Mouse (Mus musculus) liver, embryonic 13.5 days (tissue): ENCODE data around the gene Baiap2l1. TPM values are rescaled to one million over a fixed set of nuclear protein-coding genes. Genes with fewer than 3 reads are reported as not detected.

ENCODE experiments used
- ATAC-seq: fragments of 200-750 bp; cut with Nextera tagmentation; 2 replicates; pipeline ENCODE4 v1.8.0; 2017; ENCODE audit warnings: low read depth, mild to moderate bottlenecking, moderate number of reproducible peaks, moderate library complexity
- DNase-seq: peaks from one replicate; pipeline ENCODE4 v3.0.0; 2022
- H3K27ac ChIP-seq: fragments of 300-500 bp; sonication (generic); 2 replicates; pipeline ENCODE4 v1.5.1; 2015; ENCODE audit warnings: moderate library complexity, mild to moderate bottlenecking, inconsistent platforms
- H3K27me3 ChIP-seq: fragments of 300-500 bp; sonication (generic); 2 replicates; pipeline ENCODE4 v1.6.1; 2015; ENCODE audit warnings: mild to moderate bottlenecking, inconsistent platforms
- H3K36me3 ChIP-seq: fragments of 300-500 bp; sonication (generic); 2 replicates; pipeline ENCODE4 v1.6.1; 2015; ENCODE audit warnings: mild to moderate bottlenecking, inconsistent platforms
- H3K4me1 ChIP-seq: fragments of 300-500 bp; sonication (generic); replicated peaks from 2 replicates; pipeline ENCODE4 v1.6.1; 2015; ENCODE audit warnings: inconsistent platforms
- H3K4me2 ChIP-seq: fragments of 300-500 bp; sonication (generic); 2 replicates; pipeline ENCODE4 v1.6.1; 2015; ENCODE audit warnings: inconsistent platforms, mild to moderate bottlenecking, moderate library complexity
- H3K4me3 ChIP-seq: fragments of 300-500 bp; sonication (generic); replicated peaks from 2 replicates; pipeline ENCODE4 v1.5.1; 2015; ENCODE audit warnings: mild to moderate bottlenecking, inconsistent platforms
- H3K9ac ChIP-seq: fragments of 300-500 bp; sonication (generic); 2 replicates; pipeline ENCODE4 v1.6.1; 2015; ENCODE audit warnings: mild to moderate bottlenecking, inconsistent platforms
- H3K9me3 ChIP-seq: fragments of 300-500 bp; sonication (generic); replicated peaks from 2 replicates; pipeline ENCODE4 v1.6.1; 2016; ENCODE audit warnings: inconsistent platforms
- WGBS: fragments of 180-500 bp; shearing (Covaris S2); methylation state at CpG from one replicate; pipeline ENCODE4 v1.1.7; 2015; ENCODE audit not compliant: insufficient replicate concordance; 5-methylcytosine and 5-hydroxymethylcytosine counted together
- polyA plus RNA-seq: library from polyadenylated mRNA; unstranded; fragments of >200 nt; fragmentation: Nextera tagmentation; extraction: Ambion mirVana; gene quantifications from 2 replicates; pipeline ENCODE4 v1.2.1, GENCODE M21; 2015

The Baiap2l1 gene
- polyA plus RNA-seq, 1 experiment from 2014 or later: 3.7 TPM

DNA sequence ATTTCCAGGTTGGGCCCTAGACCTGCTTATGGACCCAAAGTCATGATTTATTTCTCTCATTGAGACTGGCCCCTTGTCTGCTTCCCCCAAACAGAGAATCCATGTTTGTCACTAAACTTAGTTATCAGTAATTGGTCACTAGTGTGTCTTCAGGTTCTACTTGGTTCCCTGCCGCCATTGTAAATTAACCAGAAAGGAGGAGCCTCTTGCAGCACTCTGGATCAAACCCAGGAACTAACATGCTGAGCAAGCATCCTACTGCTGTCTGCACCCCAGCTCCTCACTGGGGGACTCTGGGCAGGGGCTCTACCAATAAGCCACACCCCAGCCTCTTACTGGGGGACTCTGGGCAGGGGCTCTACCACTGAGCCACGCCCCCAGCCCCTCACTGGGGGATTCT is 112.3 kb downstream of the Baiap2l1 start:
- 39% methylated on average over 2 of the region's 2 CpGs for WGBS
- DNase-seq: no peak
- ATAC-seq: no peak

GRCm38 (mm10) chr5:144243901-144244487 is 113.9 kb downstream of the Baiap2l1 start, which contains the start of gene Bri3:
Gene Bri3, plus strand, starts transcription at chr5:144244437.
- no peak within 1 kb of the TSS for H3K27ac ChIP-seq
- H3K9ac ChIP-seq: no peak within 1 kb of the TSS
- no peaks in the 10 kb centered on the region for H3K36me3 ChIP-seq
- peaks cover 11% of the 10 kb centered on the region for H3K4me1 ChIP-seq
- DNase-seq (no peak), ATAC-seq (no peak)
- H3K4me2 ChIP-seq: no peak within 1 kb of the TSS
- H3K4me3 ChIP-seq: no peak within 1 kb of the TSS
- no peaks in the 10 kb centered on the region for H3K9me3 ChIP-seq
- 72% methylated on average over 7 of the region's 7 CpGs for WGBS
- H3K27me3 ChIP-seq: no peaks in the 10 kb centered on the region

More for the DNA sequence above, 112.3 kb downstream of the Baiap2l1 start:
- Histone ChIP-seq H3K36me3 (no peaks in the 10 kb centered on the region), H3K4me1 (peaks cover 11% of the 10 kb centered on the region), H3K27me3 (no peaks in the 10 kb centered on the region), H3K27ac (no peak overlapping the region), H3K9me3 (peaks cover 7% of the 10 kb centered on the region; the same call in 1 of the 2 replicates), H3K4me3 (no peak overlapping the region), H3K9ac (no peak overlapping the region), H3K4me2 (no peak overlapping the region)

DNA sequence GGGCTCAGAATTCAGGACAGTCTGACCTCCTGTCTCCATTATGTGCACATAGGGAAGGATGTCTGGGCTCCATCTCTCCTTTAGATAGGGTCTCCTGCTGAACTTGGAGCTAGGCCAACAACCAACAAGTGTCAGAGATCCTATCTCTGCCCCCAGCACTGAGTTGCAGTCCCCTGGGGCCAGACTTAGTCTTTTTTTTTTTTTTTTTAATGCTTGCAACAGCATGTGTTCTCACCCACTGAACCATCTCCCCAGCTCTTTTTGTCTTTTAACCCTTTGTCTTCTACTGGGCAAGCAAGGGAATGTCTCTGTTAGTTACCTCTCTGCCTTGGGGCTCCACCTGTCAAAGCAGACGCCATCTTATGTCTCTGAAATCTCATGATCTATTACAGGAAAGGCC is 118.9 kb downstream of the Baiap2l1 start:
- Histone ChIP-seq H3K9ac (no peak overlapping the region), H3K27ac (no peak overlapping the region)

DNA sequence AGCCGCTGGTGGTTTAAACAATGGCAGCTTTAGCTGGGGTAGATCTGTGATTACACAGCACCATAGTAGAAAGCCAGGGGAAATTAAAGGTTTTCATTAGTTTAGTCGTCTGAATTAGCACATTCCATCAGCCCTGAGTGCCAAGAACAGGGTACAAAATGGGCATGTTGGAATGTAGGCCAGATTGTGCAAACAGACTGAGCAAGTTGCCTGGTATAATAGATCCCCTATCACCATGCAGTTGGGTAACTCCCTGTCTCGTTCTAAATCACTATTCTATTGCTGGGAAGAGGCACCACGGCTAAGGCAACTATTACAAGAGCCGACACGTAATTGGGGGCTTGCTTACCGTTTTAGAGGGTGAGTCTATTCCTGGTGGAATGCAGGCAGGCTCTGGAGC is 123.2 kb downstream of the Baiap2l1 start:
- Histone ChIP-seq H3K27me3 (no peaks in the 10 kb centered on the region), H3K9me3 (no peaks in the 10 kb centered on the region), H3K4me2 (no peak overlapping the region), H3K4me1 (no peaks in the 10 kb centered on the region), H3K4me3 (no peak overlapping the region), H3K27ac (no peak overlapping the region), H3K9ac (no peak overlapping the region), H3K36me3 (no peaks in the 10 kb centered on the region)
- no peak for DNase-seq
- ATAC-seq: no peak
- WGBS: 69% methylated on average over 7 of the region's 7 CpGs

More for the DNA sequence above, 118.9 kb downstream of the Baiap2l1 start:
- ATAC-seq: no peak
- DNase-seq: no peak
- Histone ChIP-seq H3K4me1 (no peaks in the 10 kb centered on the region; the same call in 1 of the 2 replicates), H3K36me3 (no peaks in the 10 kb centered on the region), H3K4me3 (no peak overlapping the region), H3K4me2 (no peak overlapping the region), H3K27me3 (no peaks in the 10 kb centered on the region), H3K9me3 (no peaks in the 10 kb centered on the region)
- WGBS: 51% methylated on average over 1 of the region's 1 CpGs

- 30% methylated on average over 6 of the region's 6 CpGs for WGBS
- Histone ChIP-seq H3K27ac (no peak overlapping the region), H3K9me3 (no peaks in the 10 kb centered on the region), H3K9ac (no peak overlapping the region), H3K27me3 (no peaks in the 10 kb centered on the region), H3K4me3 (no peak overlapping the region), H3K36me3 (no peaks in the 10 kb centered on the region), H3K4me1 (no peaks in the 10 kb centered on the region), H3K4me2 (no peak overlapping the region)
- ATAC-seq (no peak), DNase-seq (no peak)
Observed at GRCm38 (mm10) chr5:144234222-144234621, 123.7 kb downstream of the Baiap2l1 start.

DNA sequence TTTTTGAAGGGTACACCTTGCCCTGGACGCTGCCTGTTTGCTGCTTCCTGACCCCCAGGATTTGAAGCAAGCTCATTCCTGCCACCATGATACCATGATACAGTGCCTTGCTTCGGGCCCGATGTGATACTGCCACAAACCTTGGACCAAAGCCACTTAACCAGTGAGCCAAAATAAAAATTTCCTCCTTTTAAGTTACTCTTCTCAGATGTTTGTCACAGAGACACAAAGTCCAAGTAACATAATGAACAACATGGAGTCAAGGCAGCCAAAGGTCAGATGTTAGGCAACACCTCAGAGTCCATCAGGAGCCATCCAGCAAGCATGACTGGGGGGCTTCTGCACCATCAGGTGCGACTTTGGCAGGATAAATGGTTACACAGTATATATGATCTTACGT is 125.4 kb downstream of the Baiap2l1 start:
- Histone ChIP-seq H3K4me2 (no peak overlapping the region), H3K36me3 (no peaks in the 10 kb centered on the region), H3K4me1 (no peaks in the 10 kb centered on the region), H3K27me3 (no peaks in the 10 kb centered on the region), H3K9ac (no peak overlapping the region), H3K27ac (no peak overlapping the region), H3K4me3 (no peak overlapping the region), H3K9me3 (no peaks in the 10 kb centered on the region)
- DNase-seq (no peak), ATAC-seq (no peak)
- WGBS: 67% methylated on average over 5 of the region's 5 CpGs

DNA sequence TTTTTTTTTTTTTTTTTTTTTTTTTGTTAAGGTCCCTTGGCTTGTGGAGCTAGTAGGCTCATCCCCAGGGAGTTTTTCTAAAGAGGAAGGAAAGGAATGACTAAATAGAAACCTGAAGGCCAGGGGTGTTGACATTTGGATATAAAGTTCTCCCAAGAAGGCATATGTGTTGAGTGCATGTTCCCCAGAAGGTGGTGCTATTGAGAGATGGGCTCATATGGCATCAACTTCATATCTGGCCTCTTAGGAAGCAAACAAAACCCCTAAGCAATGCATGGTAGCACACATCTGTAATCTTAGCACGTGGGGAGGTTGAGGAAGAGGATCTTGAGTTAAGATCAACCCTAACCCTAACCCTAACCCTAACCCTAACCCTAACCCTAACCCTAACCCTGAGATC is 126.5 kb downstream of the Baiap2l1 start:
- DNase-seq (no peak), ATAC-seq (no peak)
- Histone ChIP-seq H3K4me3 (no peak overlapping the region), H3K9me3 (no peaks in the 10 kb centered on the region), H3K36me3 (no peaks in the 10 kb centered on the region), H3K27ac (no peak overlapping the region), H3K4me1 (no peaks in the 10 kb centered on the region), H3K9ac (no peak overlapping the region), H3K27me3 (no peaks in the 10 kb centered on the region), H3K4me2 (no peak overlapping the region)
- WGBS: 40% methylated on average over 1 of the region's 1 CpGs

DNA sequence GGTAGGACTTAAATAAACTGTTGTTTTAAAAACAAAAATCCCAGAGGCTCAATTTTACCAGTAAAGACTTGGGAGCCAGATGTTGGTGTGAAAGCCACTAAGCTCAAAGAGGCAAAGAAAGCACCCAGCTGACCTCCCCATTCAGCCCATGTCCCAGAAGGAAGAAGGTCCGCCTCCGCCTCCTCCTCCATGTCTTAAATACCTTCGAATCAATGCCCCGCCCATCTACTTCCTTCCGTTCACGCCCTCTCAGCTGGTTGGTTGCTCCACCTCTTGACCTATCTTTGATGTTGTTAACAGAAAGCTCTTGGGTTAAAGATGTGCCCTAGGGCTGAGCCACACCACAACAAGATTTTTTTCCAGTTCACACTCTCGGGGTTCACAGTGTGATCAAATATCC is 127.7 kb downstream of the Baiap2l1 start:
- no peaks in the 10 kb centered on the region for H3K36me3 ChIP-seq
- H3K4me1 ChIP-seq: peaks cover 3% of the 10 kb centered on the region; the same call in 1 of the 2 replicates
- no peaks in the 10 kb centered on the region for H3K9me3 ChIP-seq
- no peak overlapping the region for H3K4me3 ChIP-seq
- ATAC-seq (no peak), DNase-seq (no peak)
- no peaks in the 10 kb centered on the region for H3K27me3 ChIP-seq
- H3K9ac ChIP-seq: no peak overlapping the region
- WGBS: 70% methylated on average over 7 of the region's 7 CpGs
- H3K27ac ChIP-seq: no peak overlapping the region
- no peak overlapping the region for H3K4me2 ChIP-seq

- H3K9me3 ChIP-seq: no peaks in the 10 kb centered on the region
- H3K9ac ChIP-seq: no peak overlapping the region
- no peak for DNase-seq
- no peaks in the 10 kb centered on the region for H3K27me3 ChIP-seq
- no peaks in the 10 kb centered on the region for H3K36me3 ChIP-seq
- no peak overlapping the region for H3K4me2 ChIP-seq
- H3K4me1 ChIP-seq: peaks cover 27% of the 10 kb centered on the region
- 31% methylated on average over 11 of the region's 11 CpGs for WGBS
- no peak overlapping the region for H3K4me3 ChIP-seq
- no peak for ATAC-seq
- no peak overlapping the region for H3K27ac ChIP-seq
Observed at GRCm38 (mm10) chr5:144226220-144226619, 131.7 kb downstream of the Baiap2l1 start.

DNA sequence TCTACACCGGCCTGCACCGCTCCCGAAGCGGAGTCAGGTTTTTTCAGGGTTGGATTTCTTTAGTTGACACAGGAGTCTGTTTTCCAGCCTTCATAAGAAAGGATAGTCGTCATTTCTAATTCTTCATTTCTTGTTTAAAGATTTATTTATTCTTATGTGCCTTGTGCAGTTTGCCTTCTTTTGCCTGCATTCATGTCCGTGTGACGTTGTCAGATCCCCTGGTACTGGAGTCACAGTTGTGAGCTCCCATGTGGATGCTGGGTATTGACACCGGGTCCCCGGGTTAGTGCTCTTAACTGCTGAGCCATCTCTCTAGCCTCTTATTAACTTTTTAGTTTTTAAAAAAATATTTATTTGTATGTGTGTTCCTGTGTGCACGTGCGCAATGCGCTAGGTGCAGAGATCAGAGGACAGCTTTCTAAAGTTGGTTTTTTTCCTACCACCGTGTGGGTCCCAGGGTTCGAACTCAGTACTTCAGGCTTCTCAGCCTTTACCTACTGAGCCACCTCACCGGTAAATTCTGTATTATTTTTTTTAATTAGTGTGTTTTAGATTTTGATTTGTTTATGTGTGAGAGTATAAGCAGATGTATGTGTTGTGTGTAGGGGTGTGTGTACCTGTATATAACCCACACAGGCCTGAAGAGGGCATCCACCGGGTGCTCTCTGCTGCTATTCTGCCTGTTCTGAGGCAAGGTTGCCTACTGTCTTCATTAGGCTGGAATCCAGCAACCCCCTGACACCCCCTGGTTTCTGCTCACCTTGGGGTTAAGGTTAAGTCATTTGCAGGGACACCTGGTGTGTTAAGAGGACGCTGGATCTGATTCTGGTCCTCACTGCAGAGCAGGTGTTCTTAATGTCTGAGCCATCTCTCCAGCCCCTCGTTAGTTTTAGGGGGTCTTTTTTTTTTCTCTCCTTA is 133.8 kb downstream of the Baiap2l1 start:
- DNase-seq (no peak), ATAC-seq (no peak)
- Histone ChIP-seq H3K9me3 (no peaks in the 10 kb centered on the region), H3K4me3 (peak overlapping the region; percentile 71), H3K36me3 (no peaks in the 10 kb centered on the region), H3K27me3 (no peaks in the 10 kb centered on the region), H3K27ac (no peak overlapping the region; the same call in 1 of the 2 replicates), H3K9ac (peak overlapping the region; percentile 78), H3K4me1 (peaks cover 32% of the 10 kb centered on the region), H3K4me2 (peak overlapping the region; percentile 93)
- 24% methylated on average over 18 of the region's 18 CpGs for WGBS

DNA sequence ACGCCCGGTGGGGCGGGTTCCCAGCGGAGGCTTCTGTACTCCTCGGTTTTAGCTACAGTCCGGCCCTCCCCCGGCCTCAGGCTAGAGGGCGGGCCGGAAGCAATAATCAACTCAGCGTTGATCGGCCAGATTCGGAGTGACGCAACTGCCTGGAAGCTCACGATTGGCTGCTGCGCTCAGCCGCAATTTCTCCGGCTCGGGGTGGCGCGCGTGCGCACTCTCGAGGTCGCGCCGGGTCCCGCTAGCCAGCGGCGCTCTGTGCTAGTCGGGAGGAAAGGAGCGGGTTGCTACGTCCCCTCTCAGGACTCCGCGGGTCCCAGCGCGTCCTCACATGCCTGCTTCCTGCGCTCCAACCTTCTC is 134.4 kb downstream of the Baiap2l1 start, which contains the start of gene Tecpr1:
Gene Tecpr1 (minus strand): TSS at position 113 of the 360 bp plus-strand sequence.
- WGBS: under 1% methylated on average over 37 of the region's 37 CpGs
- H3K4me1 ChIP-seq: peaks cover 32% of the 10 kb centered on the region
- H3K9me3 ChIP-seq: no peaks in the 10 kb centered on the region
- no peak within 1 kb of the TSS; the same call in 1 of the 2 replicates for H3K27ac ChIP-seq
- ATAC-seq (peak; percentile 97), DNase-seq (peak; percentile 91)
- peak within 1 kb of the TSS; percentile 71 for H3K4me3 ChIP-seq
- H3K4me2 ChIP-seq: peak within 1 kb of the TSS; percentile 93
- H3K9ac ChIP-seq: peak within 1 kb of the TSS; percentile 78
- no peaks in the 10 kb centered on the region for H3K27me3 ChIP-seq
- no peaks in the 10 kb centered on the region for H3K36me3 ChIP-seq
